Mouse (Mus musculus) bone marrow, adult 2 months (tissue): Measurements from ENCODE around the gene Smtnl2.

Experiments used
- CTCF ChIP-seq: fragments of 200-500 bp; IDR thresholded peaks from 2 replicates; pipeline ENCODE4 v1.5.1; 2011; ENCODE audit warnings: low read length, control low read depth; ENCODE audit not compliant: control insufficient read depth, insufficient read depth
- POLR2A ChIP-seq: fragments of 200-500 bp; IDR thresholded peaks from 2 replicates; pipeline ENCODE4 v1.6.1; 2011; ENCODE audit warnings: low read depth, mild to moderate bottlenecking, control low read depth, low read length, borderline replicate concordance; ENCODE audit not compliant: control insufficient read depth

GRCm38 (mm10) chr11:72378222-72378621, 33.3 kb downstream of the Smtnl2 start:
- no peak for TF ChIP-seq CTCF
- no peak for TF ChIP-seq POLR2A
